Mouse (Mus musculus): ENCODE data around the gene Serpinf2. TPM values are rescaled to one million over a fixed set of nuclear protein-coding genes. Genes with fewer than 3 reads are reported as not detected.

Serpinf2 gene
- total and polyA plus RNA-seq, 3 experiments = 0.03 to 0.33 TPM; not detected in 1

- no peak for DNase-seq (ENCODE audit: low spot score)
- Histone ChIP-seq H3K27me3 (ENCODE audit: insufficient read depth, low read length) (peaks cover 9% of the 10 kb centered on the region; the same call in 1 of the 2 replicates), H3K4me1 (ENCODE audit: insufficient read depth, low read depth, low read length) (peaks cover 42% of the 10 kb centered on the region), H3K9me3 (replicated peaks) (peaks cover 3% of the 10 kb centered on the region; the same call in 1 of the 2 replicates), H3K4me3 (ENCODE audit: low read depth, low read length) (no peak overlapping the region), H3K36me3 (replicated peaks) (peaks cover 25% of the 10 kb centered on the region)
- ATAC-seq (ENCODE audit: extremely low read depth, insufficient number of reproducible peaks, low FRiP score, poor library complexity, severe bottlenecking) = no peak
- no peak for TF ChIP-seq CTCF (IDR thresholded peaks at IDR 0.05; ENCODE audit: low read depth, low read length)
- TF ChIP-seq GATA2 (IDR thresholded peaks at IDR 0.05; ENCODE audit: borderline replicate concordance, low read depth, low read length) = no peak
- TF ChIP-seq GATA1 (IDR thresholded peaks at IDR 0.05; ENCODE audit: borderline replicate concordance, low read length) = no peak
- TF ChIP-seq TAL1 (conservative IDR thresholded peaks at IDR 0.05; ENCODE audit: low read depth, low read length) = no peak
- TF ChIP-seq POLR2AphosphoS5 (IDR thresholded peaks at IDR 0.05; ENCODE audit: insufficient replicate concordance, low read depth, low read length) = no peak
Measured at GRCm38 (mm10) chr11:75465051-75465450, 25.7 kb upstream of the Serpinf2 start.

GRCm38 (mm10) chr11:75464417-75464816 lies 25.0 kb upstream of the Serpinf2 start:
- Histone ChIP-seq H3K9me3 (replicated peaks) (peaks cover 3% of the 10 kb centered on the region; the same call in 1 of the 2 replicates), H3K4me3 (ENCODE audit: low read depth, low read length) (no peak overlapping the region), H3K4me1 (ENCODE audit: insufficient read depth, low read depth, low read length) (peaks cover 49% of the 10 kb centered on the region), H3K27me3 (ENCODE audit: insufficient read depth, low read length) (peaks cover 7% of the 10 kb centered on the region; the same call in 1 of the 2 replicates), H3K36me3 (replicated peaks) (peaks cover 25% of the 10 kb centered on the region)
- no peak for ATAC-seq (ENCODE audit: extremely low read depth, insufficient number of reproducible peaks, low FRiP score, poor library complexity, severe bottlenecking)
- no peak for DNase-seq (ENCODE audit: low spot score)
- no peak for TF ChIP-seq POLR2AphosphoS5 (IDR thresholded peaks at IDR 0.05; ENCODE audit: insufficient replicate concordance, low read depth, low read length)
- no peak for TF ChIP-seq CTCF (IDR thresholded peaks at IDR 0.05; ENCODE audit: low read depth, low read length)
- TF ChIP-seq GATA2 (IDR thresholded peaks at IDR 0.05; ENCODE audit: borderline replicate concordance, low read depth, low read length) = no peak
- no peak for TF ChIP-seq TAL1 (conservative IDR thresholded peaks at IDR 0.05; ENCODE audit: low read depth, low read length)
- no peak for TF ChIP-seq GATA1 (IDR thresholded peaks at IDR 0.05; ENCODE audit: borderline replicate concordance, low read length)

- Histone ChIP-seq H3K27me3 (ENCODE audit: insufficient read depth, low read length) (peaks cover 4% of the 10 kb centered on the region; the same call in 1 of the 2 replicates), H3K4me3 (ENCODE audit: low read depth, low read length) (no peak overlapping the region)
- ATAC-seq (ENCODE audit: extremely low read depth, insufficient number of reproducible peaks, low FRiP score, poor library complexity, severe bottlenecking) = no peak
Measured at GRCm38 (mm10) chr11:75463624-75464023, 24.2 kb upstream of the Serpinf2 start.

GRCm38 (mm10) chr11:75462865-75463336 lies 23.5 kb upstream of the Serpinf2 start:
- Histone ChIP-seq H3K4me1 (ENCODE audit: insufficient read depth, low read depth, low read length) (peaks cover 64% of the 10 kb centered on the region), H3K4me3 (ENCODE audit: low read depth, low read length) (peak overlapping the region; percentile 80; the same call in 1 of the 2 replicates), H3K9me3 (replicated peaks) (peaks cover 3% of the 10 kb centered on the region; the same call in 1 of the 2 replicates), H3K36me3 (replicated peaks) (peaks cover 25% of the 10 kb centered on the region), H3K27me3 (ENCODE audit: insufficient read depth, low read length) (peaks cover 2% of the 10 kb centered on the region; the same call in 1 of the 2 replicates)
- no peak for TF ChIP-seq POLR2AphosphoS5 (IDR thresholded peaks at IDR 0.05; ENCODE audit: insufficient replicate concordance, low read depth, low read length)
- no peak for TF ChIP-seq GATA1 (IDR thresholded peaks at IDR 0.05; ENCODE audit: borderline replicate concordance, low read length)
- no peak for TF ChIP-seq TAL1 (conservative IDR thresholded peaks at IDR 0.05; ENCODE audit: low read depth, low read length)
- no peak for TF ChIP-seq CTCF (IDR thresholded peaks at IDR 0.05; ENCODE audit: low read depth, low read length)
- DNase-seq (ENCODE audit: low spot score) (peak; percentile 76), ATAC-seq (ENCODE audit: extremely low read depth, insufficient number of reproducible peaks, low FRiP score, poor library complexity, severe bottlenecking) (peak; percentile 29; the same call in 1 of the 2 replicates)

More at GRCm38 (mm10) chr11:75463624-75464023, 24.2 kb upstream of the Serpinf2 start:
- Histone ChIP-seq H3K9me3 (replicated peaks) (peaks cover 3% of the 10 kb centered on the region; the same call in 1 of the 2 replicates), H3K36me3 (replicated peaks) (peaks cover 25% of the 10 kb centered on the region), H3K4me1 (ENCODE audit: insufficient read depth, low read depth, low read length) (peaks cover 56% of the 10 kb centered on the region)
- DNase-seq (ENCODE audit: low spot score) = no peak
- TF ChIP-seq GATA1 (IDR thresholded peaks at IDR 0.05; ENCODE audit: borderline replicate concordance, low read length) (no peak), GATA2 (IDR thresholded peaks at IDR 0.05; ENCODE audit: borderline replicate concordance, low read depth, low read length) (no peak), CTCF (IDR thresholded peaks at IDR 0.05; ENCODE audit: low read depth, low read length) (no peak), TAL1 (conservative IDR thresholded peaks at IDR 0.05; ENCODE audit: low read depth, low read length) (no peak)

- TF ChIP-seq TAL1 (conservative IDR thresholded peaks at IDR 0.05; ENCODE audit: low read depth, low read length) (no peak), GATA2 (IDR thresholded peaks at IDR 0.05; ENCODE audit: borderline replicate concordance, low read depth, low read length) (no peak), POLR2AphosphoS5 (IDR thresholded peaks at IDR 0.05; ENCODE audit: insufficient replicate concordance, low read depth, low read length) (no peak), GATA1 (IDR thresholded peaks at IDR 0.05; ENCODE audit: borderline replicate concordance, low read length) (no peak), CTCF (IDR thresholded peaks at IDR 0.05; ENCODE audit: low read depth, low read length) (no peak)
- Histone ChIP-seq H3K27me3 (ENCODE audit: insufficient read depth, low read length) (no peaks in the 10 kb centered on the region), H3K4me1 (ENCODE audit: insufficient read depth, low read depth, low read length) (peaks cover 70% of the 10 kb centered on the region), H3K36me3 (replicated peaks) (peaks cover 25% of the 10 kb centered on the region), H3K4me3 (ENCODE audit: low read depth, low read length) (peak overlapping the region; percentile 80), H3K9me3 (replicated peaks) (peaks cover 3% of the 10 kb centered on the region; the same call in 1 of the 2 replicates)
- DNase-seq (ENCODE audit: low spot score) (peak; percentile 63), ATAC-seq (ENCODE audit: extremely low read depth, insufficient number of reproducible peaks, low FRiP score, poor library complexity, severe bottlenecking) (no peak)
Measured at GRCm38 (mm10) chr11:75462253-75462783, 22.9 kb upstream of the Serpinf2 start.

GRCm38 (mm10) chr11:75461743-75462252 lies 22.4 kb upstream of the Serpinf2 start:
- Histone ChIP-seq H3K27me3 (ENCODE audit: insufficient read depth, low read length) (no peaks in the 10 kb centered on the region), H3K9me3 (replicated peaks) (peaks cover 2% of the 10 kb centered on the region; the same call in 1 of the 2 replicates), H3K36me3 (replicated peaks) (peaks cover 24% of the 10 kb centered on the region), H3K4me1 (ENCODE audit: insufficient read depth, low read depth, low read length) (peaks cover 74% of the 10 kb centered on the region), H3K4me3 (ENCODE audit: low read depth, low read length) (peak overlapping the region; percentile 80)
- ATAC-seq (ENCODE audit: extremely low read depth, insufficient number of reproducible peaks, low FRiP score, poor library complexity, severe bottlenecking) (no peak), DNase-seq (ENCODE audit: low spot score) (no peak)
- TF ChIP-seq GATA1 (IDR thresholded peaks at IDR 0.05; ENCODE audit: borderline replicate concordance, low read length) (no peak), GATA2 (IDR thresholded peaks at IDR 0.05; ENCODE audit: borderline replicate concordance, low read depth, low read length) (no peak), POLR2AphosphoS5 (IDR thresholded peaks at IDR 0.05; ENCODE audit: insufficient replicate concordance, low read depth, low read length) (no peak), TAL1 (conservative IDR thresholded peaks at IDR 0.05; ENCODE audit: low read depth, low read length) (no peak), CTCF (IDR thresholded peaks at IDR 0.05; ENCODE audit: low read depth, low read length) (no peak)
